ENCODE assay signal across 24 mouse cellular contexts in genomic region chr9:75287636-75288035, GRCm38 (mm10). TPM values are rescaled to one million over a fixed set of nuclear protein-coding genes. Genes with fewer than 3 reads are reported as not detected.
DNase-seq lines count a peak whose midpoint lies in the region; ATAC-seq and TF ChIP-seq lines count a peak whose summit lies in the region.
"Had no signal": no experiment of that assay in that cellular context is flagged by ENCODE, and none has a peak within 500 bp of the region (broad histone marks: within the 10 kb centered on the region; RNA-seq: fewer than 3 reads in every experiment).

No protein-coding gene starts in this region.

- 0 out of 2 replicates have a peak overlapping the region, but pooled peaks have one; percentile 3 for H3K4me3 ChIP-seq in E14TG2a.4 (replicated peaks; ENCODE audit: low read length)
- no peak overlapping the region for H3K4me3 ChIP-seq in kidney, embryonic 16.5 days (ENCODE audit: low read length)
- H3K4me3 ChIP-seq: embryonic facial prominence, embryonic 13.5 days; embryonic facial prominence, embryonic 15.5 days; erythroblast, embryonic 14.5 days; forebrain, embryonic 10.5 days; forebrain, embryonic 12.5 days had no signal

- TF ChIP-seq CTCF in E14TG2a.4 (conservative IDR thresholded peaks at IDR 0.05; ENCODE audit: low read length): no peak

- H3K27me3 ChIP-seq in E14TG2a.4 (ENCODE audit: insufficient read depth, low read length): peaks cover 4% of the 10 kb centered on the region; the same call in 1 of the 2 replicates
- no peaks in the 10 kb centered on the region for H3K27me3 ChIP-seq in kidney, embryonic 16.5 days (ENCODE audit: insufficient read depth, low read length)
- H3K27me3 ChIP-seq: embryonic facial prominence, embryonic 13.5 days; embryonic facial prominence, embryonic 15.5 days; forebrain, embryonic 12.5 days had no signal

- DNase-seq in ES-CJ7 (ENCODE audit: low read depth, low spot score) (peak; percentile 84), ZHBTc4 (ENCODE audit: low read depth, low spot score) (peak; percentile 71)
- no peak for DNase-seq in urinary bladder, postnatal 14 days (ENCODE audit: low spot score)
- DNase-seq: adrenal gland, adult 2 months; adrenal gland, postnatal 10 days; adrenal gland, postnatal 25 days; cerebellum, adult 11 months; cerebellum, adult 18-20 months; cerebellum, adult 8-10 months; cerebellum, adult 9-11 months; cerebellum, postnatal 14 days; cerebellum, postnatal 36 days; embryo, embryonic 11 days had no signal

- no peaks in the 10 kb centered on the region for H3K36me3 ChIP-seq in E14TG2a.4 (ENCODE audit: insufficient read depth, low read length)
- no peaks in the 10 kb centered on the region for H3K36me3 ChIP-seq in kidney, embryonic 16.5 days (ENCODE audit: insufficient read depth, low read length)
- H3K36me3 ChIP-seq: embryonic facial prominence, embryonic 13.5 days; embryonic facial prominence, embryonic 15.5 days; forebrain, embryonic 10.5 days; forebrain, embryonic 12.5 days had no signal

- peaks cover 29% of the 10 kb centered on the region for H3K4me1 ChIP-seq in E14TG2a.4 (replicated peaks; ENCODE audit: low read depth, low read length)
- H3K4me1 ChIP-seq in kidney, embryonic 16.5 days (ENCODE audit: insufficient read depth, low read length): no peaks in the 10 kb centered on the region
- H3K4me1 ChIP-seq: embryonic facial prominence, embryonic 13.5 days; embryonic facial prominence, embryonic 15.5 days; forebrain, embryonic 10.5 days; forebrain, embryonic 12.5 days had no signal

- 66% methylated on average over 6 of the region's 6 CpGs for WGBS in kidney, embryonic 16.5 days

- H3K4me2 ChIP-seq in kidney, embryonic 16.5 days (replicated peaks; ENCODE audit: low read depth, low read length): no peak overlapping the region
- H3K4me2 ChIP-seq: embryonic facial prominence, embryonic 13.5 days; embryonic facial prominence, embryonic 15.5 days; forebrain, embryonic 12.5 days had no signal

- H3K9me3 ChIP-seq in E14TG2a.4 (ENCODE audit: low read length): no peaks in the 10 kb centered on the region
- no peaks in the 10 kb centered on the region for H3K9me3 ChIP-seq in kidney, embryonic 16.5 days (ENCODE audit: low read length)
- H3K9me3 ChIP-seq: embryonic facial prominence, embryonic 13.5 days; embryonic facial prominence, embryonic 15.5 days; forebrain, embryonic 10.5 days; forebrain, embryonic 12.5 days had no signal

- H3K27ac ChIP-seq in kidney, embryonic 16.5 days (ENCODE audit: low read length): no peak overlapping the region
- H3K27ac ChIP-seq: embryonic facial prominence, embryonic 13.5 days; embryonic facial prominence, embryonic 15.5 days; forebrain, embryonic 10.5 days; forebrain, embryonic 12.5 days had no signal

- H3K9ac ChIP-seq in kidney, embryonic 16.5 days (replicated peaks; ENCODE audit: low read length): no peak overlapping the region
- H3K9ac ChIP-seq: embryonic facial prominence, embryonic 13.5 days; embryonic facial prominence, embryonic 15.5 days; forebrain, embryonic 12.5 days had no signal

- ATAC-seq in kidney, embryonic 16.5 days (ENCODE audit: low FRiP score, low TSS enrichment): no peak
- ATAC-seq: forebrain, embryonic 14.5 days; forebrain, embryonic 16.5 days had no signal

RNA-seq across cellular contexts. Expression of gene Gnb5, which starts 18.5 kb away (rescaled TPM):
- polyA plus RNA-seq in kidney, embryonic 16.5 days (2015; fragmentation: Nextera tagmentation; extraction: Ambion mirVana): 30.3 and 30.9 TPM in 2 replicates
- polyA plus RNA-seq: erythroblast, embryonic 14.5 days had no signal

RNA-seq across cellular contexts. Expression of gene Myo5c, which starts 55.8 kb away (rescaled TPM):
- polyA plus RNA-seq in kidney, embryonic 16.5 days (2015; fragmentation: Nextera tagmentation; extraction: Ambion mirVana): 4.0 and 5.0 TPM in 2 replicates
- polyA plus RNA-seq: erythroblast, embryonic 14.5 days had no signal

RNA-seq across cellular contexts. Expression of gene Bcl2l10, which starts 59.9 kb away (rescaled TPM):
- polyA plus RNA-seq in kidney, embryonic 16.5 days (2015; fragmentation: Nextera tagmentation; extraction: Ambion mirVana): not detected in 2 replicates
- polyA plus RNA-seq: C2C12; embryonic facial prominence, embryonic 11.5 days; embryonic facial prominence, embryonic 13.5 days; embryonic facial prominence, embryonic 15.5 days; erythroblast, embryonic 14.5 days; forebrain, embryonic 10.5 days; forebrain, embryonic 12.5 days; forebrain, embryonic 14.5 days; forebrain, embryonic 16.5 days had no signal
